Mouse (Mus musculus): Measurements from ENCODE around the gene Dusp15. TPM values are rescaled to one million over a fixed set of nuclear protein-coding genes. Genes with fewer than 3 reads are reported as not detected.

Gene Dusp15
- polyA plus RNA-seq (2012; fragmentation: generic; extraction: Trizol): 0.06 TPM
- long read RNA-seq, experiment 1: 0 reads
- long read RNA-seq, experiment 2: 0 reads

DNA sequence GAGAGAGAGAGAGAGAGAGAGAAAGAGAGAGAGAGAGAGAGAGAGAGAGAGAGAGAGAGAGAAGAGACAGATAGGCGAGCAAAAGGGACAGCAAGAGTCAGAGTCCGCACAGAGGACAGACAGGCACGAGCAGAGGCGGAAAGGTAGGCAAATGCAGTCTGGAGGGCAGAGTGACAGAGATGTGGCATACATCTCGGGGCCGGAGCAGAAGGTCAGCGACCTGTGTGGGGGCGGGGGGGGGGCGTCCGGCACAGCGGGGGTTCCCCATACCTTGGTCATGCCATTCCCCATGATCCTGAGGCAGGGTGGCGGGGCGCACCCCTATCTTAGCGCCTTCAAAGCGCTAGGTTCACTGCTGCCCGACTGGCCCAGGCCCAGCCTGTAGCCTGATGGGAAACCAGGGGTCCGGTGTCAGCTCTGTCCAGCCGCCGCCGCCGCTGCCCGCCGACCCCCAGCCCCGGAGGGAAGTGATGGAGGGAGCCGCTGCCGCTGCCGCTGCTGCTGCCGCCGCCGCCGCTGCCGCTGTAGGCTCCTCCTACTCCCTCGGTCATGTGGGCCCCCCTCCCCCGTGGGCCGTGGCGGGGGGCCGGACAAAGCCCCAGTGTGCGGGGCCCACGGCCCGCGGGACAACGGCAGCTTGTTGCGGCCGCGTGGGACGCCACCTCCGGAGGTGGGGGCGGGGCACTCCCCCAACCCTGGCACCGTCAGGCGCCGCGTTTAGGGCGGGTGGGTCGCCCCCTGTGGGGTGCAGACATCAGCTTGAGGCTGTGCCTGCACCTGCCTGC is at the start of gene Dusp15:
Gene Dusp15 (minus strand): TSS at position 634 of the 785 bp plus-strand sequence.
- Histone ChIP-seq H3K4me3 (ENCODE audit: insufficient read depth, poor library complexity, severe bottlenecking) (no peak within 1 kb of the TSS), H3K79me3 (ENCODE audit: low read depth) (no peaks in the 10 kb centered on the region), H3K36me3 (ENCODE audit: control insufficient read depth, insufficient read depth) (no peaks in the 10 kb centered on the region), H3K79me2 (ENCODE audit: control insufficient read depth, insufficient read depth) (no peaks in the 10 kb centered on the region), H3K27me3 (ENCODE audit: control insufficient read depth, insufficient read depth, insufficient read length) (peaks cover 86% of the 10 kb centered on the region), H3ac (ENCODE audit: control insufficient read depth, insufficient read length, low read depth) (peak within 1 kb of the TSS; percentile 15)
- TF ChIP-seq FOSL1 (IDR thresholded peaks at IDR 0.05; ENCODE audit: insufficient read depth, low read length, poor library complexity, severe bottlenecking): no peak
- no peak for TF ChIP-seq MYOD1 (IDR thresholded peaks at IDR 0.05; ENCODE audit: control insufficient read depth, insufficient read length, low read depth)
- no peak for TF ChIP-seq CTCF (IDR thresholded peaks at IDR 0.05; ENCODE audit: control insufficient read depth, insufficient read depth, insufficient read length)
- no peak for TF ChIP-seq MYOG (IDR thresholded peaks at IDR 0.05; ENCODE audit: control insufficient read depth, extremely low read depth, insufficient read length)
- no peak for TF ChIP-seq MAX (IDR thresholded peaks at IDR 0.05)
- TF ChIP-seq USF1 (IDR thresholded peaks at IDR 0.05; ENCODE audit: low read depth): no peak
- no peak for TF ChIP-seq CEBPB (IDR thresholded peaks at IDR 0.05; ENCODE audit: low read depth)

DNA sequence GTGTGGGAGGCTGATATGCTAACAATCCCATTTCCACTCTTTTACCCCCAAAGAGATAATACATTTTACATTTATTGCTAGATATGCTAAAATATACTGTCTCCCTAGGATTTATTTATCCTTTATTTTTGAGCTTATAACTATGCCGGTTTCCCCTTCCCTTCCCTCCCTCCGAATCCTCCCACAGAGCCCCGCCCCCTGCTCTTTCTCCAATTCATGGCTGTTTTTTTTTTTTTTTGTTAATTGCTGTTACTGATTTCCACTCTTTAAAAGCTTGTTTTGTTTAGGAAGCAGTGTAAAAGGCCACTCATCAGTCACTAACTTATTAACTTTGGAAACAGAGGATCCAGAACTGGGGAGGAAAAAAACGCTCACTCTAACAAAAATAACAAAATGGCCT is 45.5 kb upstream of the Dusp15 start:
- TF ChIP-seq CTCF (IDR thresholded peaks at IDR 0.05; ENCODE audit: control insufficient read depth, insufficient read depth, insufficient read length) (no peak), MYOD1 (IDR thresholded peaks at IDR 0.05; ENCODE audit: control insufficient read depth, insufficient read length, low read depth) (no peak), USF1 (IDR thresholded peaks at IDR 0.05; ENCODE audit: low read depth) (no peak)
- H3K27me3 ChIP-seq (ENCODE audit: control insufficient read depth, insufficient read depth, insufficient read length): peaks cover 46% of the 10 kb centered on the region
- H3K79me3 ChIP-seq (ENCODE audit: low read depth): no peaks in the 10 kb centered on the region
- no peaks in the 10 kb centered on the region for H3K79me2 ChIP-seq (ENCODE audit: control insufficient read depth, insufficient read depth)
- H3K4me3 ChIP-seq (ENCODE audit: insufficient read depth, poor library complexity, severe bottlenecking): no peak overlapping the region
- no peak overlapping the region for H3ac ChIP-seq (ENCODE audit: control insufficient read depth, insufficient read length, low read depth)
- no peaks in the 10 kb centered on the region for H3K36me3 ChIP-seq (ENCODE audit: control insufficient read depth, insufficient read depth)

DNA sequence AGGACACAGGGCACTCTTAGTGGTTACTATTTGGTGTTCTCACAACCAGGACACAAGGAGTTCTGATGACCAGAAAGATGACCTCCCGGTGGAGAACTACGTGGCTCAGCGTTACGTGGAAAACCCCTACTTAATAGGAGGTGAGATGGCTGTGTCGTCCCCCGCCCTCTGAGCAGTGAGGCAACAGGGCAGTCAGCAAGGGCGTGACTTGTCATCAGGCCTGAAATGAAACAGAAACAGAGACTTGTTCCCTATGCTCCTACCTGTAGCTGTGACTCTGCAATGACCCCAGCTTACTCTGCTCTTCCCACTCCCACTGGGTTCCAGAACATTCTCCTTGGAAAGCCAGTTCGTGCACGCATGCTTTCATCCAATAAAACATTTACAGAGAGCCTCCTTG is 40.0 kb upstream of the Dusp15 start:
- Histone ChIP-seq H3K4me3 (ENCODE audit: insufficient read depth, poor library complexity, severe bottlenecking) (no peak overlapping the region), H3K27me3 (ENCODE audit: control insufficient read depth, insufficient read depth, insufficient read length) (peaks cover 76% of the 10 kb centered on the region), H3K79me3 (ENCODE audit: low read depth) (no peaks in the 10 kb centered on the region), H3ac (ENCODE audit: control insufficient read depth, insufficient read length, low read depth) (no peak overlapping the region), H3K36me3 (ENCODE audit: control insufficient read depth, insufficient read depth) (no peaks in the 10 kb centered on the region), H3K79me2 (ENCODE audit: control insufficient read depth, insufficient read depth) (no peaks in the 10 kb centered on the region)
- TF ChIP-seq MYOD1 (IDR thresholded peaks at IDR 0.05; ENCODE audit: control insufficient read depth, insufficient read length, low read depth) (no peak), MAX (IDR thresholded peaks at IDR 0.05) (no peak), CTCF (IDR thresholded peaks at IDR 0.05; ENCODE audit: control insufficient read depth, insufficient read depth, insufficient read length) (no peak), FOSL1 (IDR thresholded peaks at IDR 0.05; ENCODE audit: insufficient read depth, low read length, poor library complexity, severe bottlenecking) (no peak), USF1 (IDR thresholded peaks at IDR 0.05; ENCODE audit: low read depth) (no peak), MYOG (IDR thresholded peaks at IDR 0.05; ENCODE audit: control insufficient read depth, extremely low read depth, insufficient read length) (no peak), CEBPB (IDR thresholded peaks at IDR 0.05; ENCODE audit: low read depth) (no peak)

DNA sequence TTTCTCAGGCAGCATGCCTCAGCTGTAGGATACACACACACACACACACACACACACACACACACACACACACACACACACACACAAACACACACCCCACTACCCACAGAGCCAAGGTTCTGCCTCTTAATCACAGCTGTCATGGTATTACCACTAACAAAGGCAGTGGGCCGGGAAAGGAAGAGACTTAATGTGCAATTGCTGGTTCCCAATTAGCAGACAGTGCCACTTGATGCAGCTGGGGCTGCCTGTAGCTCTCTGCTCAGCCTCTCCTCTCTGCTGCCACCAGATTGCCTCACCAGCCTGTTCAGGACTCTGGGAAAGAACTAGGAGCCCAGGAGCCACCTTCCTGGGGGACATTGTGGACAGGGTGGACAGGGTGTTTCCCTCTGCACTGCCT is 34.1 kb upstream of the Dusp15 start:
- Histone ChIP-seq H3K79me3 (ENCODE audit: low read depth) (no peaks in the 10 kb centered on the region), H3K36me3 (ENCODE audit: control insufficient read depth, insufficient read depth) (no peaks in the 10 kb centered on the region), H3ac (ENCODE audit: control insufficient read depth, insufficient read length, low read depth) (no peak overlapping the region), H3K4me3 (ENCODE audit: insufficient read depth, poor library complexity, severe bottlenecking) (no peak overlapping the region), H3K79me2 (ENCODE audit: control insufficient read depth, insufficient read depth) (no peaks in the 10 kb centered on the region), H3K27me3 (ENCODE audit: control insufficient read depth, insufficient read depth, insufficient read length) (peaks cover 87% of the 10 kb centered on the region)
- TF ChIP-seq MYOD1 (IDR thresholded peaks at IDR 0.05; ENCODE audit: control insufficient read depth, insufficient read length, low read depth): no peak
- no peak for TF ChIP-seq CEBPB (IDR thresholded peaks at IDR 0.05; ENCODE audit: low read depth)
- TF ChIP-seq MAX (IDR thresholded peaks at IDR 0.05): no peak
- TF ChIP-seq USF1 (IDR thresholded peaks at IDR 0.05; ENCODE audit: low read depth): no peak
- TF ChIP-seq FOSL1 (IDR thresholded peaks at IDR 0.05; ENCODE audit: insufficient read depth, low read length, poor library complexity, severe bottlenecking): no peak
- TF ChIP-seq CTCF (IDR thresholded peaks at IDR 0.05; ENCODE audit: control insufficient read depth, insufficient read depth, insufficient read length): no peak
- TF ChIP-seq MYOG (IDR thresholded peaks at IDR 0.05; ENCODE audit: control insufficient read depth, extremely low read depth, insufficient read length): no peak

DNA sequence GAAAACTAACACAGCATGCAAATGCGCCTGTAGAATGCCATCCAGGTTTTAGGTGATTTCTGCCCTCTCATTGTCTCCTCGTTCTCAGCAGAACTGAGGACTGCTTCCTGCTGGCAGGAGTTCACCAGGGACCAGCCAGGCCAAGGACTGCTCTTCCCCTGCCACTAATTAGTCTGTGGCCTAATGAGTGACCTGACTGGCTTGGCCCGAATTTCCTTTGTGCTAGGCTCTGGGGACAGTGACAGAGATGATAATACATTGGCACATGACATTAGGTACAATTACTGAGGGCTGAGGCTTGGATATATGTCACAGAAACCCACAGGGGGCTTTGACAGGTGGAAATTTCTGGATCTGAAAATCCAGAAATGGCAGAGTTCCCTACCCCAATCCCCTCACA is 25.5 kb upstream of the Dusp15 start:
- Histone ChIP-seq H3ac (ENCODE audit: control insufficient read depth, insufficient read length, low read depth) (no peak overlapping the region), H3K36me3 (ENCODE audit: control insufficient read depth, insufficient read depth) (no peaks in the 10 kb centered on the region), H3K27me3 (ENCODE audit: control insufficient read depth, insufficient read depth, insufficient read length) (peaks cover 66% of the 10 kb centered on the region), H3K4me3 (ENCODE audit: insufficient read depth, poor library complexity, severe bottlenecking) (no peak overlapping the region), H3K79me2 (ENCODE audit: control insufficient read depth, insufficient read depth) (no peaks in the 10 kb centered on the region), H3K79me3 (ENCODE audit: low read depth) (no peaks in the 10 kb centered on the region)
- TF ChIP-seq MYOD1 (IDR thresholded peaks at IDR 0.05; ENCODE audit: control insufficient read depth, insufficient read length, low read depth): no peak
- TF ChIP-seq MAX (IDR thresholded peaks at IDR 0.05): no peak
- TF ChIP-seq MYOG (IDR thresholded peaks at IDR 0.05; ENCODE audit: control insufficient read depth, extremely low read depth, insufficient read length): no peak
- no peak for TF ChIP-seq CEBPB (IDR thresholded peaks at IDR 0.05; ENCODE audit: low read depth)
- TF ChIP-seq FOSL1 (IDR thresholded peaks at IDR 0.05; ENCODE audit: insufficient read depth, low read length, poor library complexity, severe bottlenecking): no peak

DNA sequence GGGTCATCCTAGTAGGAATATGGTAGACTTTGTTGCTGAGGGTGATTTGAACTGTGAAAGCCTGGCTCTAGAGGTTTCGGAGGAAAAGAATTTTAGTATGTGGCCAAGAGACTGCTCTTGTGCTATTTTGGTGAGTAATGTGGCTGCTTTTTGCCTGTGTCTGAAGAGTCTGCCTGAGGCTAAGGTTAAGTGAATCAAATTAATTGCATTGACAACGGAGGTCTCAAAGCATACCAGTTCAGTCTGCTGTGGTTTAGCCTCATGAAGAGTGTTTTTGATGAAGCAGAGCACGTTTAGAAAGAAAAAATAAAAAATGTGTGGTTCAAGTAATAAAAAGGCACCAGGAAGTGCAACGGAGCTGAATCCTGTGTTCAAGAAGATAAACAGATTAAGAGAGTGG is 14.1 kb upstream of the Dusp15 start:
- Histone ChIP-seq H3K79me3 (ENCODE audit: low read depth) (no peaks in the 10 kb centered on the region), H3K36me3 (ENCODE audit: control insufficient read depth, insufficient read depth) (no peaks in the 10 kb centered on the region), H3ac (ENCODE audit: control insufficient read depth, insufficient read length, low read depth) (no peak overlapping the region), H3K27me3 (ENCODE audit: control insufficient read depth, insufficient read depth, insufficient read length) (peaks cover 8% of the 10 kb centered on the region), H3K4me3 (ENCODE audit: insufficient read depth, poor library complexity, severe bottlenecking) (no peak overlapping the region), H3K79me2 (ENCODE audit: control insufficient read depth, insufficient read depth) (no peaks in the 10 kb centered on the region)
- TF ChIP-seq CEBPB (IDR thresholded peaks at IDR 0.05; ENCODE audit: low read depth): no peak
- no peak for TF ChIP-seq MYOG (IDR thresholded peaks at IDR 0.05; ENCODE audit: control insufficient read depth, extremely low read depth, insufficient read length)
- TF ChIP-seq USF1 (IDR thresholded peaks at IDR 0.05; ENCODE audit: low read depth): no peak

All from C2C12 (cell line).